Mouse (Mus musculus) myocyte (in vitro differentiated cells): Measurements from ENCODE around the gene Atoh8.

Source experiments
- CEBPB ChIP-seq: IDR thresholded peaks from 2 replicates; pipeline ENCODE4 v1.6.1; 2011; ENCODE audit warnings: mild to moderate bottlenecking, moderate library complexity; ENCODE audit not compliant: poor library complexity, insufficient read depth, severe bottlenecking
- E2F4 ChIP-seq: IDR thresholded peaks from one replicate; pipeline ENCODE4 v1.6.1; 2011; ENCODE audit warnings: mild to moderate bottlenecking, control low read depth, moderate library complexity; ENCODE audit not compliant: insufficient read depth
- MAX ChIP-seq: IDR thresholded peaks from one replicate; pipeline ENCODE4 v1.6.1; 2011; ENCODE audit warnings: low read depth, mild to moderate bottlenecking, control low read depth
- MYOG ChIP-seq, 3 experiments: IDR thresholded peaks; one replicate each; pipeline ENCODE4 v1.6.1; 2011; ENCODE audit warnings: control low read depth in 2 of 3, low read depth in 2 of 3, mild to moderate bottlenecking in 2 of 3; ENCODE audit not compliant: insufficient read length in 2 of 3, control insufficient read depth in 1 of 3, insufficient read depth in 1 of 3
- POLR2A ChIP-seq: IDR thresholded peaks from one replicate; pipeline ENCODE4 v1.6.1; 2011; ENCODE audit warnings: low read depth, mild to moderate bottlenecking, control low read depth, moderate library complexity; ENCODE audit not compliant: insufficient read length
- POLR2AphosphoS2 ChIP-seq: IDR thresholded peaks from one replicate; pipeline ENCODE4 v1.6.1; 2011; ENCODE audit warnings: low read depth, control low read depth; ENCODE audit not compliant: insufficient read length
- TCF12 ChIP-seq: IDR thresholded peaks from one replicate; pipeline ENCODE4 v1.6.1; 2011; ENCODE audit warnings: mild to moderate bottlenecking, control low read depth; ENCODE audit not compliant: poor library complexity, insufficient read depth, severe bottlenecking
- TCF3 ChIP-seq: IDR thresholded peaks from one replicate; pipeline ENCODE4 v1.6.1; 2011; ENCODE audit warnings: low read depth, control low read depth; ENCODE audit not compliant: insufficient read length
- USF1 ChIP-seq: IDR thresholded peaks from one replicate; pipeline ENCODE4 v1.6.1; 2011; ENCODE audit warnings: low read depth, mild to moderate bottlenecking, control low read depth, moderate library complexity

DNA sequence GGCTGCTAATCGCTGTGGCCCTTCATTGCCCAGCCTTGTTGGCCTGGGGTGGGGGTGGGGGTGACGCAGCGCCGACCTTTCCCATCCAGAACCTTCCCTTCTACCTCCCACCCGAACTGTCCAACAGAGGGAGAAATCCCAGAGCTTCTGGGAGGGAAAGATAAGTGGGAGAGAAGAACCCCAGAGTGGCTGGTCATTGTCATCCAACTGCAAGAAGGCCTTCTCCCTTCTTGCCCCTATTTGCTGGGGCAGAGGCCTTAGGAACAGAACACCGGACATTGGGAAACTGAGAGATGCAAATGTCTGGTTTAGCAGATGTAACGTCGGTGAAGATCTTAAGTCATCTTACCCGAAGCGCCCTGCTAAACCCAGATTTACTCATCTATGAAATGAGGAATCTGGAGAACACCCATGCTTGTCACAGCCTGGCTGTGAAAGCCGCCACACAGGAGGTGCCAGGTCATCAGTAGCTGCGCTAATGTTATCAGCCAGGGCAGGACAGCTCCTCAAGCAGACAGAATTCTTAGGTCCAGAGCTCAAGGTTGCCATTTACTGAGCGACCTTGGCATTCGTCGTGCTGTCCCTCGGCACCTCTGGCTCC is 530 bp upstream of the Atoh8 start:
- no peak for TF ChIP-seq POLR2AphosphoS2
- TF ChIP-seq CEBPB, result no peak
- no peak for TF ChIP-seq USF1
- TF ChIP-seq POLR2A, result no peak
- TF ChIP-seq E2F4, result no peak
- TF ChIP-seq MYOG (IDR thresholded peaks at IDR 0.05; ENCODE audit: control insufficient read depth in 1 of 3, insufficient read depth in 1 of 3, insufficient read length in 2 of 3, low read depth in 2 of 3), result no peak
- no peak for TF ChIP-seq MAX
- no peak for TF ChIP-seq TCF3
- no peak for TF ChIP-seq TCF12
